Mouse (Mus musculus) testis, adult 2 months (tissue): ENCODE measurements around the gene Slc4a2. TPM values are rescaled to one million over a fixed set of nuclear protein-coding genes. Genes with fewer than 3 reads are reported as not detected.

Experiments used
- H3K27ac ChIP-seq: fragments of 200-500 bp; 2 replicates; pipeline ENCODE4 v1.5.1; 2012; ENCODE audit warnings: low read depth, low read length; ENCODE audit not compliant: control insufficient read depth, insufficient read depth
- H3K27me3 ChIP-seq: fragments of 200-500 bp; 2 replicates; pipeline ENCODE4 v1.6.1; 2012; ENCODE audit warnings: mild to moderate bottlenecking, low read length, moderate library complexity; ENCODE audit not compliant: control insufficient read depth, insufficient read depth
- H3K36me3 ChIP-seq: fragments of 200-500 bp; 2 replicates; pipeline ENCODE4 v1.6.1; 2012; ENCODE audit warnings: mild to moderate bottlenecking, low read length; ENCODE audit not compliant: control insufficient read depth, insufficient read depth
- H3K4me1 ChIP-seq: fragments of 200-500 bp; 2 replicates; pipeline ENCODE4 v1.6.1; 2012; ENCODE audit warnings: low read length; ENCODE audit not compliant: control insufficient read depth, insufficient read depth
- H3K4me3 ChIP-seq: fragments of 200-500 bp; 2 replicates; pipeline ENCODE4 v1.5.1; 2012; ENCODE audit warnings: low read depth, mild to moderate bottlenecking, low read length, moderate library complexity, mixed read lengths; ENCODE audit not compliant: control insufficient read depth
- CTCF ChIP-seq: fragments of 200-500 bp; IDR thresholded peaks from 2 replicates; pipeline ENCODE4 v1.5.1; 2012; ENCODE audit warnings: low read depth, mild to moderate bottlenecking, inconsistent platforms, low read length, moderate library complexity; ENCODE audit not compliant: control insufficient read depth, insufficient read depth, insufficient replicate concordance
- POLR2A ChIP-seq: fragments of 200-500 bp; IDR thresholded peaks from 2 replicates; pipeline ENCODE4 v1.6.1; 2012; ENCODE audit warnings: low read depth, mild to moderate bottlenecking, inconsistent platforms, low read length, moderate library complexity; ENCODE audit not compliant: control insufficient read depth
- polyA plus RNA-seq: library from polyadenylated mRNA; depleted of rRNA; stranded (reverse); fragments of >200 nt; gene quantifications from 2 replicates; pipeline ENCODE4 v1.2.3, GENCODE M21; 2012

Slc4a2 gene
- polyA plus RNA-seq, 1 experiment = 46.9 TPM

- H3K4me1 ChIP-seq = peaks cover 22% of the 10 kb centered on the region
- TF ChIP-seq CTCF = no peak
- no peak for TF ChIP-seq POLR2A
- no peaks in the 10 kb centered on the region for H3K27me3 ChIP-seq
- H3K4me3 ChIP-seq = no peak overlapping the region
- H3K36me3 ChIP-seq = no peaks in the 10 kb centered on the region
- no peak overlapping the region for H3K27ac ChIP-seq
Measured at GRCm38 (mm10) chr5:24427285-24427633, 3.6 kb downstream of the Slc4a2 start.

- Histone ChIP-seq H3K4me3 (no peak overlapping the region), H3K36me3 (no peaks in the 10 kb centered on the region), H3K27ac (no peak overlapping the region), H3K27me3 (no peaks in the 10 kb centered on the region), H3K4me1 (peaks cover 22% of the 10 kb centered on the region)
- TF ChIP-seq CTCF (no peak), POLR2A (no peak)
Measured at GRCm38 (mm10) chr5:24427981-24428402, 4.4 kb downstream of the Slc4a2 start.

- no peaks in the 10 kb centered on the region for H3K36me3 ChIP-seq
- TF ChIP-seq POLR2A = no peak
- no peak for TF ChIP-seq CTCF
- no peaks in the 10 kb centered on the region for H3K27me3 ChIP-seq
- no peak overlapping the region for H3K27ac ChIP-seq
- H3K4me1 ChIP-seq = peaks cover 21% of the 10 kb centered on the region
- H3K4me3 ChIP-seq = no peak overlapping the region
Measured at GRCm38 (mm10) chr5:24428596-24428995, 5.0 kb downstream of the Slc4a2 start.

- TF ChIP-seq CTCF = no peak
- no peak for TF ChIP-seq POLR2A
- Histone ChIP-seq H3K27ac (no peak overlapping the region), H3K4me3 (no peak overlapping the region), H3K36me3 (no peaks in the 10 kb centered on the region), H3K27me3 (no peaks in the 10 kb centered on the region), H3K4me1 (no peaks in the 10 kb centered on the region)
Measured at GRCm38 (mm10) chr5:24433993-24434392, 10.4 kb downstream of the Slc4a2 start.

GRCm38 (mm10) chr5:24441187-24441586 is 17.6 kb downstream of the Slc4a2 start:
- peaks cover 16% of the 10 kb centered on the region for H3K4me1 ChIP-seq
- H3K27me3 ChIP-seq = no peaks in the 10 kb centered on the region
- no peak overlapping the region for H3K27ac ChIP-seq
- H3K4me3 ChIP-seq = no peak overlapping the region
- no peak for TF ChIP-seq POLR2A
- H3K36me3 ChIP-seq = peaks cover 2% of the 10 kb centered on the region; the same call in 1 of the 2 replicates

GRCm38 (mm10) chr5:24442029-24442428 is 18.4 kb downstream of the Slc4a2 start:
- H3K4me3 ChIP-seq = no peak overlapping the region
- peaks cover 18% of the 10 kb centered on the region for H3K4me1 ChIP-seq
- H3K27ac ChIP-seq = no peak overlapping the region
- TF ChIP-seq CTCF (no peak), POLR2A (no peak)
- H3K36me3 ChIP-seq = peaks cover 2% of the 10 kb centered on the region; the same call in 1 of the 2 replicates
- no peaks in the 10 kb centered on the region for H3K27me3 ChIP-seq

GRCm38 (mm10) chr5:24443204-24443603 is 19.6 kb downstream of the Slc4a2 start:
- no peak overlapping the region for H3K4me3 ChIP-seq
- H3K27me3 ChIP-seq = no peaks in the 10 kb centered on the region
- peaks cover 27% of the 10 kb centered on the region for H3K4me1 ChIP-seq
- TF ChIP-seq POLR2A = no peak
- TF ChIP-seq CTCF = no peak
- H3K27ac ChIP-seq = no peak overlapping the region
- H3K36me3 ChIP-seq = peaks cover 2% of the 10 kb centered on the region; the same call in 1 of the 2 replicates

- Histone ChIP-seq H3K27ac (no peak overlapping the region), H3K4me1 (peaks cover 27% of the 10 kb centered on the region), H3K4me3 (no peak overlapping the region), H3K27me3 (no peaks in the 10 kb centered on the region), H3K36me3 (peaks cover 2% of the 10 kb centered on the region; the same call in 1 of the 2 replicates)
- TF ChIP-seq POLR2A (no peak), CTCF (no peak)
Measured at GRCm38 (mm10) chr5:24443927-24444326, 20.3 kb downstream of the Slc4a2 start.
